Mouse (Mus musculus): ENCODE data around the gene 5730596B20Rik. TPM values are rescaled to one million over a fixed set of nuclear protein-coding genes. Genes with fewer than 3 reads are reported as not detected.

The 5730596B20Rik gene
- total RNA-seq, 2 experiments from 2014 or later = 0.27 to 0.94 TPM

GRCm38 (mm10) chr6:52162611-52163365, 14.5 kb upstream of the 5730596B20Rik start:
- peak; percentile 47 for DNase-seq

- DNase-seq = peak; percentile 59
Measured at GRCm38 (mm10) chr6:52163366-52164031, 13.8 kb upstream of the 5730596B20Rik start.

- peak; percentile 53 for DNase-seq
Measured at GRCm38 (mm10) chr6:52164051-52164625, 13.2 kb upstream of the 5730596B20Rik start.

GRCm38 (mm10) chr6:52164626-52165440, 12.5 kb upstream of the 5730596B20Rik start, which contains the start of gene Hoxa2:
Gene Hoxa2 (minus strand): TSS chr6:52164831.
- DNase-seq = peak; percentile 68

GRCm38 (mm10) chr6:52165441-52166370, 11.6 kb upstream of the 5730596B20Rik start:
- DNase-seq = peak; percentile 66

GRCm38 (mm10) chr6:52166431-52167077, 10.7 kb upstream of the 5730596B20Rik start:
- DNase-seq = no peak

- no peak for DNase-seq
Measured at GRCm38 (mm10) chr6:52167176-52167575, 10.1 kb upstream of the 5730596B20Rik start.

- DNase-seq = no peak
Measured at GRCm38 (mm10) chr6:52167736-52168161, 9.5 kb upstream of the 5730596B20Rik start.

- peak; percentile 69 for DNase-seq
Measured at GRCm38 (mm10) chr6:52168191-52169055, 8.9 kb upstream of the 5730596B20Rik start.

- no peak for DNase-seq
Measured at GRCm38 (mm10) chr6:52169499-52170165, 7.7 kb upstream of the 5730596B20Rik start.

GRCm38 (mm10) chr6:52170166-52170897, 7.0 kb upstream of the 5730596B20Rik start:
- peak; percentile 65 for DNase-seq

- no peak for DNase-seq
Measured at GRCm38 (mm10) chr6:52170898-52171223, 6.4 kb upstream of the 5730596B20Rik start.

GRCm38 (mm10) chr6:52171331-52171730, 6.0 kb upstream of the 5730596B20Rik start:
- DNase-seq = no peak

GRCm38 (mm10) chr6:52171938-52172337, 5.4 kb upstream of the 5730596B20Rik start:
- no peak for DNase-seq

- peak; percentile 97 for DNase-seq
Measured at GRCm38 (mm10) chr6:52172501-52172900, 4.8 kb upstream of the 5730596B20Rik start.

- no peak for DNase-seq
Measured at GRCm38 (mm10) chr6:52173648-52174047, 3.6 kb upstream of the 5730596B20Rik start.

- DNase-seq = peak; percentile 62
Measured at GRCm38 (mm10) chr6:52174968-52175751, 2.1 kb upstream of the 5730596B20Rik start.

All from adrenal gland, postnatal 10 days (tissue).